Mouse (Mus musculus) neural tube, embryonic 11.5 days (tissue): ENCODE results near the gene Zscan4-ps3. TPM values are rescaled to one million over a fixed set of nuclear protein-coding genes. Genes with fewer than 3 reads are reported as not detected.
A peak's percentile ranks its signal among the peaks of the same experiment; 100 is the strongest.
"Not testable (repeated sequence)": the region's sequence is repeated elsewhere in the genome, so short reads cannot be mapped to it uniquely, and the experiment has no call there.

Experiments
- ATAC-seq: fragments of 200-750 bp; cut with Nextera tagmentation; 2 replicates; pipeline ENCODE4 v1.8.0; 2017; ENCODE audit warnings: moderate number of reproducible peaks, mild to moderate bottlenecking, moderate TSS enrichment, moderate library complexity; ENCODE audit not compliant: insufficient read depth, low FRiP score, low TSS enrichment
- DNase-seq: peaks from one replicate; pipeline ENCODE4 v3.0.0-alpha.2; 2015; ENCODE audit warnings: low spot score
- H3K27ac ChIP-seq: fragments of 300-500 bp; sonication (generic); 2 replicates; pipeline ENCODE4 v1.5.1; 2014; ENCODE audit warnings: low read depth, mild to moderate bottlenecking, low read length
- H3K27me3 ChIP-seq: fragments of 300-500 bp; sonication (generic); 2 replicates; pipeline ENCODE4 v1.6.1; 2014; ENCODE audit warnings: mild to moderate bottlenecking, low read length, mixed read lengths; ENCODE audit not compliant: control insufficient read depth, insufficient read depth
- H3K36me3 ChIP-seq: fragments of 300-500 bp; sonication (generic); 2 replicates; pipeline ENCODE4 v1.6.1; 2014; ENCODE audit warnings: mild to moderate bottlenecking, low read length, moderate library complexity, mixed read lengths; ENCODE audit not compliant: control insufficient read depth, insufficient read depth
- H3K4me1 ChIP-seq: fragments of 300-500 bp; sonication (generic); 2 replicates; pipeline ENCODE4 v1.6.1; 2014; ENCODE audit warnings: low read length, mixed read lengths; ENCODE audit not compliant: control insufficient read depth, insufficient read depth
- H3K4me2 ChIP-seq: fragments of 300-500 bp; sonication (generic); 2 replicates; pipeline ENCODE4 v1.6.1; 2014; ENCODE audit warnings: low read depth, mild to moderate bottlenecking, moderate library complexity
- H3K4me3 ChIP-seq: fragments of 300-500 bp; sonication (generic); 2 replicates; pipeline ENCODE4 v1.5.1; 2014; ENCODE audit warnings: low read depth, low read length
- H3K9ac ChIP-seq: fragments of 300-500 bp; sonication (generic); 2 replicates; pipeline ENCODE4 v1.6.1; 2014; ENCODE audit warnings: mild to moderate bottlenecking, low read length
- H3K9me3 ChIP-seq: fragments of 300-500 bp; sonication (generic); 2 replicates; pipeline ENCODE4 v1.6.1; 2016; ENCODE audit warnings: low read length; ENCODE audit not compliant: control insufficient read depth
- WGBS: fragments of 180-500 bp; shearing (Covaris S2); extraction: QIAGEN DNeasy Blood & Tissue Kit; methylation state at CpG from one replicate; pipeline ENCODE4 v1.1.7; 2014; 5-methylcytosine and 5-hydroxymethylcytosine counted together
- polyA plus RNA-seq: library from polyadenylated mRNA; unstranded; fragments of >200 nt; fragmentation: Nextera tagmentation; extraction: Ambion mirVana; gene quantifications from 2 replicates; pipeline ENCODE4 v1.2.1, GENCODE M21; 2014

Zscan4-ps3 gene
- not detected in 2 replicates for polyA plus RNA-seq

GRCm38 (mm10) chr7:11609008-11609407 is at the start of gene Zscan4-ps3:
TSS of gene Zscan4-ps3 (plus strand) at chr7:11609308.
- H3K27me3 ChIP-seq, H3K4me1 ChIP-seq, H3K9me3 ChIP-seq, H3K36me3 ChIP-seq, H3K9ac ChIP-seq, H3K4me3 ChIP-seq, H3K27ac ChIP-seq, H3K4me2 ChIP-seq, ATAC-seq, DNase-seq: not testable (repeated sequence)
- 87% methylated on average over 2 of the region's 2 CpGs for WGBS

GRCm38 (mm10) chr7:11617082-11617481 is 8.0 kb downstream of the Zscan4-ps3 start:
- not testable (repeated sequence) for H3K4me2 ChIP-seq, H3K4me3 ChIP-seq, ATAC-seq, H3K9me3 ChIP-seq, H3K4me1 ChIP-seq, H3K27ac ChIP-seq, H3K27me3 ChIP-seq, H3K36me3 ChIP-seq, H3K9ac ChIP-seq
- peak; percentile 49 for DNase-seq
- WGBS = 8% methylated on average over 8 of the region's 8 CpGs

Other genes with a start within 250 kb of the Zscan4-ps3 start
- gene Zscan4f, start 211.4 kb upstream of the Zscan4-ps3 start, polyA plus RNA-seq = not detected in 2 replicates
- gene Zscan4-ps2, start 95.0 kb upstream of the Zscan4-ps3 start, polyA plus RNA-seq = not detected in 2 replicates
- not detected in 2 replicates for gene Vmn1r72, start 70.8 kb downstream of the Zscan4-ps3 start, polyA plus RNA-seq
- gene Vmn1r73, start 121.0 kb downstream of the Zscan4-ps3 start, polyA plus RNA-seq = not detected in 2 replicates
- gene Vmn1r74, start 224.7 kb downstream of the Zscan4-ps3 start, polyA plus RNA-seq = not detected in 2 replicates